Comparison of ENCODE assay signal across 14 mouse cellular contexts in genomic region chr9:91379781-91380457, GRCm38 (mm10). TPM values are rescaled to one million over a fixed set of nuclear protein-coding genes. Genes with fewer than 3 reads are reported as not detected.
DNase-seq lines count a peak whose midpoint lies in the region; ATAC-seq and TF ChIP-seq lines count a peak whose summit lies in the region.
"Had no signal": no experiment of that assay in that cellular context is flagged by ENCODE, and none has a peak within 500 bp of the region (broad histone marks: within the 10 kb centered on the region; RNA-seq: fewer than 3 reads in every experiment).

No protein-coding gene starts in this region.

- intact Hi-C loops in left cerebral cortex, postnatal 4 days (cut with DNase I) = loop anchor here (10.0 kb wide), 1 partner anchor 575 kb away; no protein-coding TSS in a partner anchor
- intact Hi-C loops in heart, postnatal 36 days (cut with DNase I) = no loop called here

- no peak for ATAC-seq in hindbrain, embryonic 11.5 days (ENCODE audit: low FRiP score)
- no peak for ATAC-seq in midbrain, postnatal 0 days (ENCODE audit: low FRiP score)

- WGBS in hindbrain, embryonic 11.5 days = under 1% methylated on average over 10 of the region's 10 CpGs
- 10% methylated on average over 10 of the region's 10 CpGs for WGBS in midbrain, postnatal 0 days

- H3K27me3 ChIP-seq in hindbrain, embryonic 11.5 days (ENCODE audit: control insufficient read depth, insufficient read depth, low read length) = peaks cover 74% of the 10 kb centered on the region
- H3K27me3 ChIP-seq in midbrain, postnatal 0 days (ENCODE audit: insufficient read depth, low read length) = peaks cover 58% of the 10 kb centered on the region

- no peak for TF ChIP-seq CTCF in midbrain, postnatal 0 days (IDR thresholded peaks at IDR 0.05)

- H3K9me3 ChIP-seq in hindbrain, embryonic 11.5 days (ENCODE audit: control insufficient read depth, low read length) = no peaks in the 10 kb centered on the region
- no peaks in the 10 kb centered on the region for H3K9me3 ChIP-seq in midbrain, postnatal 0 days (ENCODE audit: low read length)
- H3K9me3 ChIP-seq: liver, embryonic 15.5 days; stomach, embryonic 15.5 days had no signal

- DNase-seq in cerebellum, adult 8-10 months = peak; percentile 43
- no peak for DNase-seq in cerebellum, adult 11 months
- DNase-seq in embryo, embryonic 11 days = peak; percentile 69
- DNase-seq in hindbrain, embryonic 11.5 days (ENCODE audit: low spot score) = peak; percentile 72
- DNase-seq in midbrain, postnatal 0 days (ENCODE audit: low spot score) = no peak
- DNase-seq in left cerebral cortex, postnatal 4 days = no peak
- DNase-seq in lung, postnatal 14 days = no peak
- DNase-seq in heart, postnatal 36 days = no peak
- DNase-seq: adrenal gland, adult 8-10 months; kidney, adult 9 months; right cerebral cortex, postnatal 14 days had no signal

- no peaks in the 10 kb centered on the region; the same call in none of the 2 replicates for H3K4me1 ChIP-seq in hindbrain, embryonic 11.5 days (replicated peaks; ENCODE audit: control insufficient read depth, insufficient read depth, low read length)
- H3K4me1 ChIP-seq in midbrain, postnatal 0 days (ENCODE audit: insufficient read depth, low read length) = no peaks in the 10 kb centered on the region
- H3K4me1 ChIP-seq: liver, embryonic 15.5 days had no signal

- H3K9ac ChIP-seq in hindbrain, embryonic 11.5 days (ENCODE audit: low read depth, low read length) = peak overlapping the region; percentile 89
- 0 out of 2 replicates have a peak overlapping the region, but pooled peaks have one; percentile 5 for H3K9ac ChIP-seq in midbrain, postnatal 0 days (replicated peaks; ENCODE audit: low read length, poor library complexity, severe bottlenecking)
- H3K9ac ChIP-seq: liver, embryonic 15.5 days; stomach, embryonic 15.5 days had no signal

- H3K36me3 ChIP-seq in hindbrain, embryonic 11.5 days (ENCODE audit: control insufficient read depth, insufficient read depth, low read length) = no peaks in the 10 kb centered on the region
- H3K36me3 ChIP-seq in midbrain, postnatal 0 days (ENCODE audit: insufficient read depth, low read length) = no peaks in the 10 kb centered on the region
- H3K36me3 ChIP-seq: liver, embryonic 15.5 days; stomach, embryonic 15.5 days had no signal

- peak overlapping the region; percentile 79 for H3K27ac ChIP-seq in hindbrain, embryonic 11.5 days (ENCODE audit: low read depth, low read length)
- peak overlapping the region; percentile 69 for H3K27ac ChIP-seq in midbrain, postnatal 0 days (ENCODE audit: low read depth, low read length)
- H3K27ac ChIP-seq: liver, embryonic 15.5 days; stomach, embryonic 15.5 days had no signal

- peak overlapping the region; percentile 87 for H3K4me2 ChIP-seq in hindbrain, embryonic 11.5 days (replicated peaks; ENCODE audit: low read depth, low read length)
- peak overlapping the region; percentile 40 for H3K4me2 ChIP-seq in midbrain, postnatal 0 days (ENCODE audit: low read depth, low read length, poor library complexity, severe bottlenecking)
- H3K4me2 ChIP-seq: liver, embryonic 15.5 days; stomach, embryonic 15.5 days had no signal

- H3K4me3 ChIP-seq in hindbrain, embryonic 11.5 days (ENCODE audit: low read depth, low read length) = peak overlapping the region; percentile 57
- H3K4me3 ChIP-seq in midbrain, postnatal 0 days (ENCODE audit: low read depth, low read length) = no peak overlapping the region; the same call in 1 of the 2 replicates
- H3K4me3 ChIP-seq: liver, embryonic 15.5 days; stomach, embryonic 15.5 days had no signal

RNA-seq across cellular contexts. Expression of gene Zic1, which starts 14.3 kb away (rescaled TPM):
- 18.2 and 23.8 TPM in 2 replicates for polyA plus RNA-seq in hindbrain, embryonic 11.5 days (2014; fragmentation: Nextera tagmentation; extraction: Ambion mirVana)
- total RNA-seq in midbrain, postnatal 0 days (2014; rRNA removed) = 91.8 and 146 TPM in 2 replicates
- 4.1 and 8.2 TPM in 2 replicates for polyA plus RNA-seq in midbrain, postnatal 0 days (2015; fragmentation: Nextera tagmentation; extraction: Ambion mirVana)
- total RNA-seq in left cerebral cortex, postnatal 4 days (2021) = 10 to 100 TPM; 21.4 to 28.8 TPM
- under 1 TPM in 1 of 2 experiments, not detected in 1; 0.61 TPM for total RNA-seq in heart, postnatal 36 days (2021)
- polyA plus RNA-seq: heart, postnatal 0 days had no signal

RNA-seq across cellular contexts. Expression of gene Zic4, which starts 17.7 kb away (rescaled TPM):
- 32.8 and 36.5 TPM in 2 replicates for polyA plus RNA-seq in hindbrain, embryonic 11.5 days (2014; fragmentation: Nextera tagmentation; extraction: Ambion mirVana)
- total RNA-seq in midbrain, postnatal 0 days (2014; rRNA removed) = 54.7 and 73.4 TPM in 2 replicates
- polyA plus RNA-seq in midbrain, postnatal 0 days (2015; fragmentation: Nextera tagmentation; extraction: Ambion mirVana) = 22.2 and 33.5 TPM in 2 replicates
- 1 to 10 TPM; 9.4 to 10.0 TPM for total RNA-seq in left cerebral cortex, postnatal 4 days (2021)
- not detected for total RNA-seq in heart, postnatal 36 days (2021)
- total RNA-seq: adrenal gland, adult 8-10 months had no signal
- polyA plus RNA-seq: heart, postnatal 0 days; liver, embryonic 15.5 days had no signal

Comparison
In these comparisons a context has a peak if more than half of its experiments do, and no peak if none do; other contexts are left out.
1. DNase-seq: peak in cerebellum, adult 8-10 months (single experiment), embryo, embryonic 11 days (single experiment) and hindbrain, embryonic 11.5 days (single experiment); none in cerebellum, adult 11 months (single experiment), midbrain, postnatal 0 days (single experiment), left cerebral cortex, postnatal 4 days (single experiment), lung, postnatal 14 days (single experiment) and heart, postnatal 36 days (0 of 2).
2. RNA of gene Zic1, which starts 14.3 kb away (total RNA-seq): 91.8 to 146 TPM in midbrain, postnatal 0 days and 21.4 to 28.8 TPM in left cerebral cortex, postnatal 4 days; 0.61 TPM in heart, postnatal 36 days; every median in the first group is over 10 times any median in the second.
3. RNA of gene Zic4, which starts 17.7 kb away (total RNA-seq): 54.7 to 73.4 TPM in midbrain, postnatal 0 days and 9.4 to 10.0 TPM in left cerebral cortex, postnatal 4 days; not detected in heart, postnatal 36 days; every median in the first group is over 10 times any median in the second.